Comparison of ENCODE assay signal across 13 mouse cellular contexts in genomic region chr6:148199729-148200128, GRCm38 (mm10).
"Had no signal": no experiment of that assay in that cellular context is flagged by ENCODE, and none has a peak within 500 bp of the region (broad histone marks: within the 10 kb centered on the region; RNA-seq: fewer than 3 reads in every experiment).

No protein-coding gene starts in this region.

- H3K4me1 ChIP-seq: limb, embryonic 10.5 days; liver, embryonic 15.5 days; midbrain, embryonic 12.5 days; neural tube, embryonic 13.5 days had no signal

- H3K27me3 ChIP-seq: liver, embryonic 15.5 days; midbrain, embryonic 12.5 days; neural tube, embryonic 13.5 days had no signal

- DNase-seq: kidney, adult 11 months; retina, postnatal 1 day; right cerebral cortex, postnatal 4 days; thymus, adult 2 months; thymus, postnatal 25 days had no signal

- H3K9me3 ChIP-seq: limb, embryonic 10.5 days; liver, embryonic 15.5 days; midbrain, embryonic 12.5 days; neural tube, embryonic 13.5 days had no signal

- H3K4me3 ChIP-seq: left cerebral cortex, adult 2 months; limb, embryonic 10.5 days; liver, embryonic 15.5 days; midbrain, embryonic 12.5 days; neural tube, embryonic 13.5 days had no signal

- H3K27ac ChIP-seq: hindbrain, embryonic 14.5 days; kidney, postnatal 0 days; left cerebral cortex, adult 2 months; limb, embryonic 10.5 days; liver, embryonic 15.5 days; midbrain, embryonic 12.5 days; neural tube, embryonic 13.5 days had no signal

- H3K4me2 ChIP-seq: hindbrain, embryonic 14.5 days; liver, embryonic 15.5 days; midbrain, embryonic 12.5 days; neural tube, embryonic 13.5 days had no signal

- H3K9ac ChIP-seq: hindbrain, embryonic 14.5 days; liver, embryonic 15.5 days; midbrain, embryonic 12.5 days; neural tube, embryonic 13.5 days had no signal

- ATAC-seq: midbrain, embryonic 16.5 days had no signal
